Comparison of ENCODE assay signal across 8 mouse cellular contexts in the genomic region with DNA sequence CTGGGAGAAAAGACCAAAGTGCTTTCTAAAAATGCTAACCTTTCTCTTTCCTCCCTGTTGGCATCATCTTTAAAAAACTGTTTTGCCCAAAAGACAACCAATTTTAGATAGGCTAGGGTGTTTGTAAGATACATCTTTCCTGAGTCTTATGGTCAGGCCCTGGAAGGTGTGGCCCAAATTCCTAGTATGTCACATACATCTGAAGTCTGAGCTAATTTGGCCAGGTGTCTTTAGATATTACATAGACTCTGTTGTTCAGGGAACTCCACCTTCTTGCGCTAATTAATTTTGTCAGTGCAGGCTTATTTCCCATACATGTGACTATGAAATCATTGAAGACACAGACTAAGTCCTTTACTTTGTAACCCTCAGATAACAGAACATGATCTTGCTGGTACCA. TPM values are rescaled to one million over a fixed set of nuclear protein-coding genes. Genes with fewer than 3 reads are reported as not detected.
DNase-seq lines count a peak whose midpoint lies in the region; ATAC-seq and TF ChIP-seq lines count a peak whose summit lies in the region.
"Had no signal": no experiment of that assay in that cellular context is flagged by ENCODE, and none has a peak within 500 bp of the region (broad histone marks: within the 10 kb centered on the region; RNA-seq: fewer than 3 reads in every experiment).

No protein-coding gene starts in this region.

- no peak for DNase-seq in lung, embryonic 14.5 days
- DNase-seq in lung, postnatal 14 days: no peak
- no peak for DNase-seq in embryonic facial prominence, embryonic 14.5 days (ENCODE audit: low spot score)
- no peak for DNase-seq in limb, embryonic 11.5 days (ENCODE audit: low spot score)
- DNase-seq in frontal cortex, postnatal 25 days (ENCODE audit: low spot score in 2 of 2): no peak
- no peak for DNase-seq in adipocyte (ENCODE audit: low spot score)
- DNase-seq: adrenal gland, adult 8-10 months had no signal

- peak overlapping the region; percentile 77 for H3K4me2 ChIP-seq in lung, embryonic 14.5 days
- H3K4me2 ChIP-seq in embryonic facial prominence, embryonic 14.5 days (ENCODE audit: low read depth, low read length): peak overlapping the region; percentile 69
- peak overlapping the region; percentile 62; the same call in 1 of the 2 replicates for H3K4me2 ChIP-seq in limb, embryonic 11.5 days (ENCODE audit: low read depth, severe bottlenecking)
- H3K4me2 ChIP-seq in stomach, embryonic 14.5 days (replicated peaks; ENCODE audit: low read depth, low read length): peak overlapping the region; percentile 60

- H3K4me3 ChIP-seq in lung, embryonic 14.5 days (ENCODE audit: low read depth, low read length): peak overlapping the region; percentile 96
- peak overlapping the region; percentile 98 for H3K4me3 ChIP-seq in embryonic facial prominence, embryonic 14.5 days (ENCODE audit: low read depth, low read length)
- H3K4me3 ChIP-seq in limb, embryonic 11.5 days (ENCODE audit: low read depth, low read length): no peak overlapping the region; the same call in 1 of the 2 replicates
- H3K4me3 ChIP-seq in stomach, embryonic 14.5 days (ENCODE audit: low read depth, low read length): peak overlapping the region; percentile 94; the same call in 1 of the 2 replicates

- H3K4me1 ChIP-seq in lung, embryonic 14.5 days (ENCODE audit: insufficient read depth): no peaks in the 10 kb centered on the region
- H3K4me1 ChIP-seq in embryonic facial prominence, embryonic 14.5 days (ENCODE audit: control insufficient read depth, insufficient read depth, low read length): peaks cover 26% of the 10 kb centered on the region
- H3K4me1 ChIP-seq in limb, embryonic 11.5 days (ENCODE audit: control insufficient read depth, insufficient read depth, low read length): peaks cover 7% of the 10 kb centered on the region
- peaks cover 11% of the 10 kb centered on the region for H3K4me1 ChIP-seq in stomach, embryonic 14.5 days (ENCODE audit: control insufficient read depth, insufficient read depth, low read length)

- H3K27ac ChIP-seq in lung, embryonic 14.5 days (ENCODE audit: low read depth): no peak overlapping the region
- no peak overlapping the region for H3K27ac ChIP-seq in embryonic facial prominence, embryonic 14.5 days (replicated peaks; ENCODE audit: low read depth, low read length)
- H3K27ac ChIP-seq in limb, embryonic 11.5 days (replicated peaks; ENCODE audit: low read depth, low read length): no peak overlapping the region
- no peak overlapping the region for H3K27ac ChIP-seq in stomach, embryonic 14.5 days (ENCODE audit: low read length)

- TF ChIP-seq CTCF in lung, embryonic 14.5 days (IDR thresholded peaks at IDR 0.05; ENCODE audit: low read depth): no peak

- 93% methylated on average over 1 of the region's 1 CpGs for WGBS in lung, embryonic 14.5 days
- WGBS in embryonic facial prominence, embryonic 14.5 days: 65% methylated on average over 1 of the region's 1 CpGs
- 89% methylated on average over 1 of the region's 1 CpGs for WGBS in limb, embryonic 11.5 days
- 86% methylated on average over 1 of the region's 1 CpGs for WGBS in stomach, embryonic 14.5 days

- no peak for ATAC-seq in lung, embryonic 14.5 days (ENCODE audit: insufficient read depth)
- ATAC-seq in embryonic facial prominence, embryonic 14.5 days (ENCODE audit: low read depth): no peak
- ATAC-seq in limb, embryonic 11.5 days (ENCODE audit: insufficient number of reproducible peaks, low FRiP score, low TSS enrichment, low read depth): no peak
- no peak for ATAC-seq in stomach, embryonic 14.5 days (ENCODE audit: insufficient number of reproducible peaks, insufficient read depth, low FRiP score, low read depth)

- no peaks in the 10 kb centered on the region for H3K27me3 ChIP-seq in lung, embryonic 14.5 days (ENCODE audit: insufficient read depth, low read length)
- no peaks in the 10 kb centered on the region for H3K27me3 ChIP-seq in embryonic facial prominence, embryonic 14.5 days (replicated peaks; ENCODE audit: control insufficient read depth, insufficient read depth, low read length)
- no peaks in the 10 kb centered on the region for H3K27me3 ChIP-seq in limb, embryonic 11.5 days (ENCODE audit: control insufficient read depth, insufficient read depth, low read length)
- H3K27me3 ChIP-seq in stomach, embryonic 14.5 days (ENCODE audit: control insufficient read depth, insufficient read depth, low read length): no peaks in the 10 kb centered on the region

- H3K9me3 ChIP-seq in lung, embryonic 14.5 days (ENCODE audit: low read depth, low read length): no peaks in the 10 kb centered on the region
- H3K9me3 ChIP-seq in embryonic facial prominence, embryonic 14.5 days (ENCODE audit: control insufficient read depth, low read length): no peaks in the 10 kb centered on the region
- H3K9me3 ChIP-seq in limb, embryonic 11.5 days (ENCODE audit: control insufficient read depth, low read length): no peaks in the 10 kb centered on the region
- H3K9me3 ChIP-seq in stomach, embryonic 14.5 days (ENCODE audit: control insufficient read depth, low read depth, low read length): no peaks in the 10 kb centered on the region

- no peaks in the 10 kb centered on the region for H3K36me3 ChIP-seq in lung, embryonic 14.5 days (ENCODE audit: insufficient read depth)
- H3K36me3 ChIP-seq in embryonic facial prominence, embryonic 14.5 days (ENCODE audit: control insufficient read depth, insufficient read depth, low read length): no peaks in the 10 kb centered on the region
- H3K36me3 ChIP-seq in limb, embryonic 11.5 days (ENCODE audit: control insufficient read depth, insufficient read depth, low read length): no peaks in the 10 kb centered on the region
- H3K36me3 ChIP-seq in stomach, embryonic 14.5 days (ENCODE audit: control insufficient read depth, insufficient read depth, low read length): no peaks in the 10 kb centered on the region

- peak overlapping the region; percentile 99 for H3K9ac ChIP-seq in lung, embryonic 14.5 days
- H3K9ac ChIP-seq in embryonic facial prominence, embryonic 14.5 days (ENCODE audit: low read depth, low read length): peak overlapping the region; percentile 99
- no peak overlapping the region for H3K9ac ChIP-seq in limb, embryonic 11.5 days (ENCODE audit: low read length)
- H3K9ac ChIP-seq in stomach, embryonic 14.5 days (replicated peaks; ENCODE audit: low read depth, low read length): peak overlapping the region; percentile 99; the same call in 1 of the 2 replicates

RNA-seq across cellular contexts. Expression of a gene that starts 2.6 kb away (rescaled TPM):
- 149 and 155 TPM in 2 replicates for polyA plus RNA-seq in lung, embryonic 14.5 days (2014; fragmentation: Nextera tagmentation; extraction: Ambion mirVana)
- 132 and 142 TPM in 2 replicates for polyA plus RNA-seq in embryonic facial prominence, embryonic 14.5 days (2014; fragmentation: Nextera tagmentation; extraction: Ambion mirVana)
- polyA plus RNA-seq in limb, embryonic 11.5 days (2014; fragmentation: Nextera tagmentation; extraction: Ambion mirVana): 163 and 166 TPM in 2 replicates
- polyA plus RNA-seq in stomach, embryonic 14.5 days (2014; fragmentation: Nextera tagmentation; extraction: Ambion mirVana): 134 and 141 TPM in 2 replicates
